9 mouse cellular contexts compared by ENCODE assay signal in the genomic region with DNA sequence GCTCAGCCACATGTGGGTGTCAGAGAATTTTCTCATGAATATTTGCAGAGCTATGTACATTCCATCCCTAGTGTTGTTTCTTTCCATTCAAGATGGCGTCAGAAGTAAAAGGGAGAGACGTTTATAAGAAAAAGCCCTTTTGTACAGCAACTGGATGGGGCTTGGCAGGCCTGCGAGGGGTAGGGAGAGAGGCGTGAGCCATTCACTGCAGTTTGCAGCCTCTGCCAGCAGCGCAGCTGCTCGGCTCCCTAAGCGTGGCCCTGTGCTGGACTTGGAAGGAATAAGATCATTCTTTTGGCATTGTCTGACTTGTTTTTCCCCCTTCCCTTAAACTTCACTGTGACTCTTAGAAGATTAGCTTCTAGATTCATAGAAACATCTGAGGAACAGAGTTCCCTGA. TPM values are rescaled to one million over a fixed set of nuclear protein-coding genes. Genes with fewer than 3 reads are reported as not detected.
A peak's percentile ranks its signal among the peaks of the same experiment; 100 is the strongest.
DNase-seq lines count a peak whose midpoint lies in the region; ATAC-seq lines count a peak whose summit lies in the region.
"Had no signal": no experiment of that assay in that cellular context is flagged by ENCODE, and none has a peak within 500 bp of the region (broad histone marks: within the 10 kb centered on the region; RNA-seq: fewer than 3 reads in every experiment).

No protein-coding gene starts in this region.

- H3K36me3 ChIP-seq in hindbrain, embryonic 14.5 days (replicated peaks; ENCODE audit: control insufficient read depth, insufficient read depth) = 0 out of 2 replicates have a peak, but pooled peaks cover 6% of the 10 kb centered on the region
- no peaks in the 10 kb centered on the region for H3K36me3 ChIP-seq in hindbrain, embryonic 11.5 days (ENCODE audit: control insufficient read depth, insufficient read depth, low read length)
- peaks cover 8% of the 10 kb centered on the region; the same call in 1 of the 2 replicates for H3K36me3 ChIP-seq in lung, embryonic 15.5 days
- H3K36me3 ChIP-seq: liver, embryonic 13.5 days had no signal

- WGBS in hindbrain, embryonic 14.5 days = 60% methylated on average over 7 of the region's 7 CpGs
- WGBS in hindbrain, embryonic 11.5 days = 81% methylated on average over 7 of the region's 7 CpGs
- WGBS in lung, embryonic 15.5 days = 37% methylated on average over 7 of the region's 7 CpGs

- DNase-seq in hindbrain, embryonic 14.5 days (ENCODE audit: low spot score) = peak; percentile 32
- DNase-seq in hindbrain, embryonic 11.5 days (ENCODE audit: low spot score) = no peak
- peak; percentile 37 for DNase-seq in Muller cell, postnatal 12 days (ENCODE audit: inconsistent ontology term)
- peak; percentile 67 for DNase-seq in gastrocnemius, postnatal 10 days
- DNase-seq in frontal cortex, postnatal 25 days (ENCODE audit: low spot score in 2 of 2) = no peak
- no peak for DNase-seq in adrenal gland, postnatal 4 days (ENCODE audit: low spot score in 2 of 2)
- DNase-seq in thymus, postnatal 36 days = no peak
- DNase-seq: liver, embryonic 13.5 days had no signal

- no peak overlapping the region for H3K9ac ChIP-seq in hindbrain, embryonic 14.5 days
- H3K9ac ChIP-seq in hindbrain, embryonic 11.5 days (ENCODE audit: low read depth, low read length) = no peak overlapping the region
- no peak overlapping the region for H3K9ac ChIP-seq in lung, embryonic 15.5 days
- H3K9ac ChIP-seq: liver, embryonic 13.5 days had no signal

- peak; percentile 53; the same call in 1 of the 2 replicates for ATAC-seq in hindbrain, embryonic 14.5 days (ENCODE audit: low FRiP score)
- ATAC-seq in hindbrain, embryonic 11.5 days (ENCODE audit: low FRiP score) = no peak
- peak; percentile 96 for ATAC-seq in lung, embryonic 15.5 days (ENCODE audit: borderline replicate concordance, extremely low read depth, low FRiP score, low TSS enrichment)

- 0 out of 2 replicates have a peak overlapping the region, but pooled peaks have one; percentile 32 for H3K27ac ChIP-seq in hindbrain, embryonic 14.5 days
- H3K27ac ChIP-seq in hindbrain, embryonic 11.5 days (ENCODE audit: low read depth, low read length) = no peak overlapping the region
- peak overlapping the region; percentile 80 for H3K27ac ChIP-seq in lung, embryonic 15.5 days
- H3K27ac ChIP-seq: liver, embryonic 13.5 days had no signal

- H3K27me3 ChIP-seq in hindbrain, embryonic 14.5 days (ENCODE audit: control insufficient read depth, insufficient read depth, low read length) = no peaks in the 10 kb centered on the region
- H3K27me3 ChIP-seq in hindbrain, embryonic 11.5 days (ENCODE audit: control insufficient read depth, insufficient read depth, low read length) = no peaks in the 10 kb centered on the region
- no peaks in the 10 kb centered on the region for H3K27me3 ChIP-seq in lung, embryonic 15.5 days

- no peak overlapping the region for H3K4me3 ChIP-seq in hindbrain, embryonic 14.5 days (replicated peaks; ENCODE audit: low read length)
- no peak overlapping the region for H3K4me3 ChIP-seq in hindbrain, embryonic 11.5 days (ENCODE audit: low read depth, low read length)
- no peak overlapping the region for H3K4me3 ChIP-seq in lung, embryonic 15.5 days
- H3K4me3 ChIP-seq: liver, embryonic 13.5 days had no signal

- H3K9me3 ChIP-seq in hindbrain, embryonic 14.5 days (ENCODE audit: control insufficient read depth, low read length) = no peaks in the 10 kb centered on the region
- H3K9me3 ChIP-seq in hindbrain, embryonic 11.5 days (ENCODE audit: control insufficient read depth, low read length) = no peaks in the 10 kb centered on the region
- H3K9me3 ChIP-seq in lung, embryonic 15.5 days = no peaks in the 10 kb centered on the region
- H3K9me3 ChIP-seq: liver, embryonic 13.5 days had no signal

- no peaks in the 10 kb centered on the region for H3K4me1 ChIP-seq in hindbrain, embryonic 14.5 days (replicated peaks; ENCODE audit: control insufficient read depth, insufficient read depth, low read length)
- no peaks in the 10 kb centered on the region for H3K4me1 ChIP-seq in hindbrain, embryonic 11.5 days (replicated peaks; ENCODE audit: control insufficient read depth, insufficient read depth, low read length)
- peaks cover 8% of the 10 kb centered on the region for H3K4me1 ChIP-seq in lung, embryonic 15.5 days
- H3K4me1 ChIP-seq: liver, embryonic 13.5 days had no signal

- H3K4me2 ChIP-seq in hindbrain, embryonic 14.5 days (replicated peaks) = no peak overlapping the region
- no peak overlapping the region for H3K4me2 ChIP-seq in hindbrain, embryonic 11.5 days (replicated peaks; ENCODE audit: low read depth, low read length)
- H3K4me2 ChIP-seq in lung, embryonic 15.5 days = 0 out of 2 replicates have a peak overlapping the region, but pooled peaks have one; percentile 4
- H3K4me2 ChIP-seq: liver, embryonic 13.5 days had no signal

RNA-seq across cellular contexts. Expression of gene Stard9, which starts 14.9 kb away (rescaled TPM):
- 4.7 and 7.0 TPM in 2 replicates for polyA plus RNA-seq in hindbrain, embryonic 14.5 days (2014; fragmentation: Nextera tagmentation; extraction: Ambion mirVana)
- polyA plus RNA-seq in hindbrain, embryonic 11.5 days (2014; fragmentation: Nextera tagmentation; extraction: Ambion mirVana) = 3.5 and 6.4 TPM in 2 replicates
- total RNA-seq in gastrocnemius, postnatal 10 days (2021) = 10 to 100 TPM; 12.5 to 21.5 TPM
- 8.6 and 11.7 TPM in 2 replicates for polyA plus RNA-seq in lung, embryonic 15.5 days (2015; fragmentation: Nextera tagmentation; extraction: Ambion mirVana)
- 10 to 100 TPM; 23.7 to 26.2 TPM for total RNA-seq in adrenal gland, postnatal 4 days (2021)

RNA-seq across cellular contexts. Expression of gene Lrrc57, which starts 34.5 kb away (rescaled TPM):
- polyA plus RNA-seq in hindbrain, embryonic 14.5 days (2014; fragmentation: Nextera tagmentation; extraction: Ambion mirVana) = 30.8 and 31.4 TPM in 2 replicates
- 34.0 and 39.3 TPM in 2 replicates for polyA plus RNA-seq in hindbrain, embryonic 11.5 days (2014; fragmentation: Nextera tagmentation; extraction: Ambion mirVana)
- 10 to 100 TPM; 11.5 to 12.0 TPM for total RNA-seq in gastrocnemius, postnatal 10 days (2021)
- polyA plus RNA-seq in lung, embryonic 15.5 days (2015; fragmentation: Nextera tagmentation; extraction: Ambion mirVana) = 27.4 and 29.9 TPM in 2 replicates
- 10 to 100 TPM; 17.3 to 21.9 TPM for total RNA-seq in adrenal gland, postnatal 4 days (2021)

RNA-seq across cellular contexts. Expression of gene Haus2, which starts 34.7 kb away (rescaled TPM):
- 25.3 and 28.7 TPM in 2 replicates for polyA plus RNA-seq in hindbrain, embryonic 14.5 days (2014; fragmentation: Nextera tagmentation; extraction: Ambion mirVana)
- polyA plus RNA-seq in hindbrain, embryonic 11.5 days (2014; fragmentation: Nextera tagmentation; extraction: Ambion mirVana) = 36.0 and 40.6 TPM in 2 replicates
- total RNA-seq in gastrocnemius, postnatal 10 days (2021) = 1 to 10 TPM; 8.2 TPM
- 21.9 and 25.4 TPM in 2 replicates for polyA plus RNA-seq in lung, embryonic 15.5 days (2015; fragmentation: Nextera tagmentation; extraction: Ambion mirVana)
- 10 to 100 TPM; 20.6 to 24.1 TPM for total RNA-seq in adrenal gland, postnatal 4 days (2021)

Comparison
In these comparisons a context has a peak if more than half of its experiments do, and no peak if none do; other contexts are left out.
1. DNase-seq: peak in hindbrain, embryonic 14.5 days (single experiment), Muller cell, postnatal 12 days (single experiment) and gastrocnemius, postnatal 10 days (single experiment); none in hindbrain, embryonic 11.5 days (single experiment), frontal cortex, postnatal 25 days (0 of 2), adrenal gland, postnatal 4 days (0 of 2) and thymus, postnatal 36 days (0 of 2).